Comparison of ENCODE assay signal across 8 mouse cellular contexts in genomic region chr19:38223356-38223904, GRCm38 (mm10). TPM values are rescaled to one million over a fixed set of nuclear protein-coding genes. Genes with fewer than 3 reads are reported as not detected.
DNase-seq lines count a peak whose midpoint lies in the region; ATAC-seq and TF ChIP-seq lines count a peak whose summit lies in the region.

No protein-coding gene starts in this region.

- peak; percentile 59 for ATAC-seq in kidney, embryonic 16.5 days (ENCODE audit: low FRiP score, low TSS enrichment)
- 0 out of 2 replicates have a peak, but pooled peaks have one; percentile 0 for ATAC-seq in forebrain, postnatal 0 days
- peak; percentile 33 for ATAC-seq in liver, embryonic 16.5 days (ENCODE audit: low read depth)

- no peak for TF ChIP-seq CTCF in forebrain, postnatal 0 days (IDR thresholded peaks at IDR 0.05; ENCODE audit: low read depth)

- peak overlapping the region; percentile 85 for H3K9ac ChIP-seq in kidney, embryonic 16.5 days (replicated peaks; ENCODE audit: low read length)
- peak overlapping the region; percentile 66 for H3K9ac ChIP-seq in forebrain, postnatal 0 days
- H3K9ac ChIP-seq in liver, embryonic 16.5 days (ENCODE audit: low read depth, low read length) = peak overlapping the region; percentile 74

- 11% methylated on average over 12 of the region's 12 CpGs for WGBS in kidney, embryonic 16.5 days
- WGBS in forebrain, postnatal 0 days = 10% methylated on average over 12 of the region's 12 CpGs
- WGBS in liver, embryonic 16.5 days (ENCODE audit: insufficient replicate concordance) = 5% methylated on average over 12 of the region's 12 CpGs

- H3K4me1 ChIP-seq in kidney, embryonic 16.5 days (ENCODE audit: insufficient read depth, low read length) = peaks cover 14% of the 10 kb centered on the region; the same call in 1 of the 2 replicates
- peaks cover 6% of the 10 kb centered on the region; the same call in 1 of the 2 replicates for H3K4me1 ChIP-seq in forebrain, postnatal 0 days (ENCODE audit: insufficient read depth)
- H3K4me1 ChIP-seq in liver, embryonic 16.5 days (ENCODE audit: control insufficient read depth, low read depth, low read length) = peaks cover 10% of the 10 kb centered on the region

- H3K4me3 ChIP-seq in kidney, embryonic 16.5 days (ENCODE audit: low read length) = peak overlapping the region; percentile 81
- H3K4me3 ChIP-seq in forebrain, postnatal 0 days (ENCODE audit: low read depth, low read length) = peak overlapping the region; percentile 58
- peak overlapping the region; percentile 70 for H3K4me3 ChIP-seq in liver, embryonic 16.5 days (ENCODE audit: low read depth, low read length)

- DNase-seq in kidney, adult 18-20 months = no peak
- peak; percentile 16 for DNase-seq in NIH3T3 (ENCODE audit: low read depth)
- DNase-seq in forebrain, postnatal 0 days = peak; percentile 22
- DNase-seq in right cerebral cortex, postnatal 4 days = no peak
- DNase-seq in frontal cortex, postnatal 14 days (ENCODE audit: low spot score in 2 of 2) = no peak
- no peak for DNase-seq in layer of hippocampus, adult 11-12 months (ENCODE audit: low spot score)

- peak overlapping the region; percentile 80 for H3K4me2 ChIP-seq in kidney, embryonic 16.5 days (replicated peaks; ENCODE audit: low read depth, low read length)
- H3K4me2 ChIP-seq in forebrain, postnatal 0 days (ENCODE audit: low read depth) = peak overlapping the region; percentile 71
- peak overlapping the region; percentile 71 for H3K4me2 ChIP-seq in liver, embryonic 16.5 days (ENCODE audit: low read depth, low read length)

- H3K36me3 ChIP-seq in kidney, embryonic 16.5 days (ENCODE audit: insufficient read depth, low read length) = peaks cover 4% of the 10 kb centered on the region; the same call in 1 of the 2 replicates
- no peaks in the 10 kb centered on the region for H3K36me3 ChIP-seq in forebrain, postnatal 0 days (ENCODE audit: insufficient read depth)
- H3K36me3 ChIP-seq in liver, embryonic 16.5 days (ENCODE audit: control insufficient read depth, insufficient read depth) = peaks cover 2% of the 10 kb centered on the region; the same call in 1 of the 2 replicates

- H3K27ac ChIP-seq in kidney, embryonic 16.5 days (ENCODE audit: low read length) = peak overlapping the region; percentile 94
- peak overlapping the region; percentile 99 for H3K27ac ChIP-seq in forebrain, postnatal 0 days (ENCODE audit: low read depth, low read length)
- H3K27ac ChIP-seq in liver, embryonic 16.5 days (ENCODE audit: low read length) = peak overlapping the region; percentile 67

- H3K9me3 ChIP-seq in kidney, embryonic 16.5 days (ENCODE audit: low read length) = no peaks in the 10 kb centered on the region
- no peaks in the 10 kb centered on the region for H3K9me3 ChIP-seq in forebrain, postnatal 0 days (ENCODE audit: low read length)
- no peaks in the 10 kb centered on the region for H3K9me3 ChIP-seq in liver, embryonic 16.5 days (replicated peaks; ENCODE audit: control insufficient read depth, low read length)

- no peaks in the 10 kb centered on the region for H3K27me3 ChIP-seq in kidney, embryonic 16.5 days (ENCODE audit: insufficient read depth, low read length)
- H3K27me3 ChIP-seq in forebrain, postnatal 0 days (ENCODE audit: insufficient read depth, low read length) = no peaks in the 10 kb centered on the region
- no peaks in the 10 kb centered on the region for H3K27me3 ChIP-seq in liver, embryonic 16.5 days (ENCODE audit: control insufficient read depth, insufficient read depth, low read depth, low read length)

RNA-seq across cellular contexts. Expression of gene Fra10ac1, which starts 0.5 kb away (rescaled TPM):
- polyA plus RNA-seq in kidney, embryonic 16.5 days (2015; fragmentation: Nextera tagmentation; extraction: Ambion mirVana) = 37.2 and 39.6 TPM in 2 replicates
- total RNA-seq in forebrain, postnatal 0 days (2014; rRNA removed) = 10.6 and 13.0 TPM in 2 replicates
- polyA plus RNA-seq in forebrain, postnatal 0 days (2015; fragmentation: Nextera tagmentation; extraction: Ambion mirVana) = 32.6 and 36.1 TPM in 2 replicates
- 9.9 and 12.2 TPM in 2 replicates for polyA plus RNA-seq in liver, embryonic 16.5 days (2015; fragmentation: Nextera tagmentation; extraction: Ambion mirVana)

RNA-seq across cellular contexts. Expression of gene Lgi1, which starts 40.9 kb away (rescaled TPM):
- polyA plus RNA-seq in kidney, embryonic 16.5 days (2015; fragmentation: Nextera tagmentation; extraction: Ambion mirVana) = 1.5 and 2.0 TPM in 2 replicates
- 19.2 and 20.3 TPM in 2 replicates for total RNA-seq in forebrain, postnatal 0 days (2014; rRNA removed)
- 19.3 and 25.7 TPM in 2 replicates for polyA plus RNA-seq in forebrain, postnatal 0 days (2015; fragmentation: Nextera tagmentation; extraction: Ambion mirVana)
- polyA plus RNA-seq in liver, embryonic 16.5 days (2015; fragmentation: Nextera tagmentation; extraction: Ambion mirVana) = 0.08 TPM in 1 of 2 replicates, not detected in the other

Comparison
In these comparisons a context has a peak if more than half of its experiments do, and no peak if none do; other contexts are left out.
1. ATAC-seq: peak in every context shown above with its lines; median percentile 59 in kidney, embryonic 16.5 days; 33 in liver, embryonic 16.5 days; 0 in forebrain, postnatal 0 days.
2. DNase-seq: peak in NIH3T3 (single experiment) and forebrain, postnatal 0 days (single experiment); none in kidney, adult 18-20 months (single experiment), right cerebral cortex, postnatal 4 days (single experiment), frontal cortex, postnatal 14 days (0 of 2) and layer of hippocampus, adult 11-12 months (single experiment).
3. Peak in every context shown above with its lines, with median percentiles within 50 percentile points of each other: H3K27ac ChIP-seq, H3K4me2 ChIP-seq, H3K4me3 ChIP-seq and H3K9ac ChIP-seq.